Mouse (Mus musculus): ENCODE measurements around the gene Tnk1. TPM values are rescaled to one million over a fixed set of nuclear protein-coding genes. Genes with fewer than 3 reads are reported as not detected.
A peak's percentile ranks its signal among the peaks of the same experiment; 100 is the strongest.

Gene Tnk1
- total RNA-seq, 2 experiments from 2014 or later = 5.9 to 8.1 TPM

- ATAC-seq (replicated peaks; ENCODE audit: low FRiP score, poor library complexity, severe bottlenecking) = no peak
Measured at GRCm38 (mm10) chr11:69806378-69806777, 52.2 kb downstream of the Tnk1 start.

- ATAC-seq (replicated peaks; ENCODE audit: low FRiP score, poor library complexity, severe bottlenecking) = no peak
Measured at GRCm38 (mm10) chr11:69804972-69805909, 53.3 kb downstream of the Tnk1 start, which contains the start of gene Tmem102. Tmem102 (minus strand) TSS chr11:69805624.

GRCm38 (mm10) chr11:69804652-69804940, 53.9 kb downstream of the Tnk1 start:
- ATAC-seq (replicated peaks; ENCODE audit: low FRiP score, poor library complexity, severe bottlenecking) = no peak

- ATAC-seq (replicated peaks; ENCODE audit: low FRiP score, poor library complexity, severe bottlenecking) = 0 out of 2 replicates have a peak, but pooled peaks have one; percentile 49
Measured at GRCm38 (mm10) chr11:69803786-69804651, 54.5 kb downstream of the Tnk1 start.

GRCm38 (mm10) chr11:69803328-69803727, 55.2 kb downstream of the Tnk1 start:
- no peak for ATAC-seq (replicated peaks; ENCODE audit: low FRiP score, poor library complexity, severe bottlenecking)

GRCm38 (mm10) chr11:69802648-69803105, 55.9 kb downstream of the Tnk1 start:
- ATAC-seq (replicated peaks; ENCODE audit: low FRiP score, poor library complexity, severe bottlenecking) = no peak

- no peak for ATAC-seq (replicated peaks; ENCODE audit: low FRiP score, poor library complexity, severe bottlenecking)
Measured at GRCm38 (mm10) chr11:69801379-69801977, 57.1 kb downstream of the Tnk1 start, which contains the start of gene Fgf11. Fgf11 (minus strand) TSS chr11:69801857.

Other genes with a start within 250 kb of the Tnk1 start
Only the 30 nearest of the 42 such genes appear.
- 1.8 TPM in 1 of 2 replicates, not detected in the other for gene Tnfsfm13, start 162.6 kb downstream of the Tnk1 start, total RNA-seq (2015; ENCODE audit: low replicate concordance)
- 6.4 and 9.4 TPM in 2 replicates for gene Tnfsfm13, start 162.6 kb downstream of the Tnk1 start, total RNA-seq (2017; ENCODE audit: low replicate concordance)
- 124 and 145 TPM in 2 replicates for gene Polr2a, start 100.1 kb downstream of the Tnk1 start, total RNA-seq (2015; ENCODE audit: low replicate concordance)
- 131 and 162 TPM in 2 replicates for gene Polr2a, start 100.1 kb downstream of the Tnk1 start, total RNA-seq (2017; ENCODE audit: low replicate concordance)
- not detected in 2 replicates for gene Slc35g3, start 96.8 kb downstream of the Tnk1 start, total RNA-seq (2015; ENCODE audit: low replicate concordance)
- not detected in 2 replicates for gene Slc35g3, start 96.8 kb downstream of the Tnk1 start, total RNA-seq (2017; ENCODE audit: low replicate concordance)
- 2.9 and 3.8 TPM in 2 replicates for gene Zbtb4, start 92.8 kb downstream of the Tnk1 start, total RNA-seq (2015; ENCODE audit: low replicate concordance)
- gene Zbtb4, start 92.8 kb downstream of the Tnk1 start, total RNA-seq (2017; ENCODE audit: low replicate concordance) = 0.77 and 3.0 TPM in 2 replicates
- gene Chrnb1, start 62.8 kb downstream of the Tnk1 start, total RNA-seq (2015; ENCODE audit: low replicate concordance) = not detected in 2 replicates
- 0.77 TPM in 1 of 2 replicates, not detected in the other for gene Chrnb1, start 62.8 kb downstream of the Tnk1 start, total RNA-seq (2017; ENCODE audit: low replicate concordance)
- gene Fgf11, start 56.9 kb downstream of the Tnk1 start, total RNA-seq (2015; ENCODE audit: low replicate concordance) = not detected in 2 replicates
- not detected in 2 replicates for gene Fgf11, start 56.9 kb downstream of the Tnk1 start, total RNA-seq (2017; ENCODE audit: low replicate concordance)
- gene Tmem102, start 53.1 kb downstream of the Tnk1 start, total RNA-seq (2015; ENCODE audit: low replicate concordance) = not detected in 2 replicates
- not detected in 2 replicates for gene Tmem102, start 53.1 kb downstream of the Tnk1 start, total RNA-seq (2017; ENCODE audit: low replicate concordance)
- gene Gm39566, start 43.4 kb downstream of the Tnk1 start, total RNA-seq (2015; ENCODE audit: low replicate concordance) = not detected in 2 replicates
- gene Gm39566, start 43.4 kb downstream of the Tnk1 start, total RNA-seq (2017; ENCODE audit: low replicate concordance) = not detected in 2 replicates
- gene Spem2, start 40.3 kb downstream of the Tnk1 start, total RNA-seq (2015; ENCODE audit: low replicate concordance) = not detected in 2 replicates
- gene Spem2, start 40.3 kb downstream of the Tnk1 start, total RNA-seq (2017; ENCODE audit: low replicate concordance) = not detected in 2 replicates
- not detected in 2 replicates for gene Spem1, start 36.5 kb downstream of the Tnk1 start, total RNA-seq (2015; ENCODE audit: low replicate concordance)
- not detected in 2 replicates for gene Spem1, start 36.5 kb downstream of the Tnk1 start, total RNA-seq (2017; ENCODE audit: low replicate concordance)
- 0.72 and 0.84 TPM in 2 replicates for gene Nlgn2, start 20.9 kb downstream of the Tnk1 start, total RNA-seq (2015; ENCODE audit: low replicate concordance)
- 0.08 and 0.26 TPM in 2 replicates for gene Nlgn2, start 20.9 kb downstream of the Tnk1 start, total RNA-seq (2017; ENCODE audit: low replicate concordance)
- 258 and 276 TPM in 2 replicates for gene Tmem256, start 20.2 kb downstream of the Tnk1 start, total RNA-seq (2015; ENCODE audit: low replicate concordance)
- gene Tmem256, start 20.2 kb downstream of the Tnk1 start, total RNA-seq (2017; ENCODE audit: low replicate concordance) = 123 and 303 TPM in 2 replicates
- 24.9 and 26.0 TPM in 2 replicates for gene Plscr3, start 12.4 kb downstream of the Tnk1 start, total RNA-seq (2015; ENCODE audit: low replicate concordance)
- 15.1 and 27.7 TPM in 2 replicates for gene Plscr3, start 12.4 kb downstream of the Tnk1 start, total RNA-seq (2017; ENCODE audit: low replicate concordance)
- gene Tmem95, start 19.3 kb upstream of the Tnk1 start, total RNA-seq (2015; ENCODE audit: low replicate concordance) = not detected in 2 replicates
- gene Tmem95, start 19.3 kb upstream of the Tnk1 start, total RNA-seq (2017; ENCODE audit: low replicate concordance) = not detected in 2 replicates
- gene Kctd11, start 22.7 kb upstream of the Tnk1 start, total RNA-seq (2015; ENCODE audit: low replicate concordance) = 0.72 and 0.84 TPM in 2 replicates
- gene Kctd11, start 22.7 kb upstream of the Tnk1 start, total RNA-seq (2017; ENCODE audit: low replicate concordance) = 0.13 TPM in 1 of 2 replicates, not detected in the other
- gene Acap1, start 36.8 kb upstream of the Tnk1 start, total RNA-seq (2015; ENCODE audit: low replicate concordance) = 9.4 and 12.6 TPM in 2 replicates
- gene Acap1, start 36.8 kb upstream of the Tnk1 start, total RNA-seq (2017; ENCODE audit: low replicate concordance) = 8.5 and 11.6 TPM in 2 replicates
- 2.5 TPM in 1 of 2 replicates, not detected in the other for gene 2810408A11Rik, start 42.3 kb upstream of the Tnk1 start, total RNA-seq (2015; ENCODE audit: low replicate concordance)
- gene 2810408A11Rik, start 42.3 kb upstream of the Tnk1 start, total RNA-seq (2017; ENCODE audit: low replicate concordance) = 0.51 TPM in 1 of 2 replicates, not detected in the other
- 8.6 and 8.8 TPM in 2 replicates for gene Neurl4, start 42.3 kb upstream of the Tnk1 start, total RNA-seq (2015; ENCODE audit: low replicate concordance)
- 23.2 and 59.7 TPM in 2 replicates for gene Neurl4, start 42.3 kb upstream of the Tnk1 start, total RNA-seq (2017; ENCODE audit: low replicate concordance)
- gene Gps2, start 55.2 kb upstream of the Tnk1 start, total RNA-seq (2015; ENCODE audit: low replicate concordance) = 268 and 359 TPM in 2 replicates
- gene Gps2, start 55.2 kb upstream of the Tnk1 start, total RNA-seq (2017; ENCODE audit: low replicate concordance) = 130 and 161 TPM in 2 replicates
- 394 and 471 TPM in 2 replicates for gene Eif5a, start 63.2 kb upstream of the Tnk1 start, total RNA-seq (2015; ENCODE audit: low replicate concordance)
- 246 and 254 TPM in 2 replicates for gene Eif5a, start 63.2 kb upstream of the Tnk1 start, total RNA-seq (2017; ENCODE audit: low replicate concordance)
- gene Ybx2, start 77.1 kb upstream of the Tnk1 start, total RNA-seq (2015; ENCODE audit: low replicate concordance) = not detected in 2 replicates
- 3.9 TPM in 1 of 2 replicates, not detected in the other for gene Ybx2, start 77.1 kb upstream of the Tnk1 start, total RNA-seq (2017; ENCODE audit: low replicate concordance)
- gene Slc2a4, start 89.5 kb upstream of the Tnk1 start, total RNA-seq (2015; ENCODE audit: low replicate concordance) = 94.7 and 103 TPM in 2 replicates
- 246 and 613 TPM in 2 replicates for gene Slc2a4, start 89.5 kb upstream of the Tnk1 start, total RNA-seq (2017; ENCODE audit: low replicate concordance)
- not detected in 2 replicates for gene Cldn7, start 106.0 kb upstream of the Tnk1 start, total RNA-seq (2015; ENCODE audit: low replicate concordance)
- not detected in 2 replicates for gene Cldn7, start 106.0 kb upstream of the Tnk1 start, total RNA-seq (2017; ENCODE audit: low replicate concordance)
- 49.4 and 83.4 TPM in 2 replicates for gene Ctdnep1, start 122.4 kb upstream of the Tnk1 start, total RNA-seq (2015; ENCODE audit: low replicate concordance)
- 17.1 and 20.9 TPM in 2 replicates for gene Ctdnep1, start 122.4 kb upstream of the Tnk1 start, total RNA-seq (2017; ENCODE audit: low replicate concordance)
- gene Elp5, start 123.8 kb upstream of the Tnk1 start, total RNA-seq (2015; ENCODE audit: low replicate concordance) = 45.0 and 50.7 TPM in 2 replicates
- gene Elp5, start 123.8 kb upstream of the Tnk1 start, total RNA-seq (2017; ENCODE audit: low replicate concordance) = 25.3 and 45.8 TPM in 2 replicates
- gene Gabarap, start 132.4 kb upstream of the Tnk1 start, total RNA-seq (2015; ENCODE audit: low replicate concordance) = 393 and 394 TPM in 2 replicates
- 161 and 239 TPM in 2 replicates for gene Gabarap, start 132.4 kb upstream of the Tnk1 start, total RNA-seq (2017; ENCODE audit: low replicate concordance)
- 18.7 and 21.4 TPM in 2 replicates for gene Phf23, start 137.0 kb upstream of the Tnk1 start, total RNA-seq (2015; ENCODE audit: low replicate concordance)
- 22.2 and 25.4 TPM in 2 replicates for gene Phf23, start 137.0 kb upstream of the Tnk1 start, total RNA-seq (2017; ENCODE audit: low replicate concordance)
- 2.9 and 4.3 TPM in 2 replicates for gene Dvl2, start 141.9 kb upstream of the Tnk1 start, total RNA-seq (2015; ENCODE audit: low replicate concordance)
- 0.30 and 2.4 TPM in 2 replicates for gene Dvl2, start 141.9 kb upstream of the Tnk1 start, total RNA-seq (2017; ENCODE audit: low replicate concordance)
- 24.9 and 52.8 TPM in 2 replicates for gene Acadvl, start 156.7 kb upstream of the Tnk1 start, total RNA-seq (2015; ENCODE audit: low replicate concordance)
- 20.7 and 23.4 TPM in 2 replicates for gene Acadvl, start 156.7 kb upstream of the Tnk1 start, total RNA-seq (2017; ENCODE audit: low replicate concordance)
- gene Dlg4, start 158.2 kb upstream of the Tnk1 start, total RNA-seq (2015; ENCODE audit: low replicate concordance) = not detected in 2 replicates
- gene Dlg4, start 158.2 kb upstream of the Tnk1 start, total RNA-seq (2017; ENCODE audit: low replicate concordance) = 1.1 and 2.7 TPM in 2 replicates

Measured in erythroid progenitor cell, adult 5-6 weeks (primary cell).